Mouse (Mus musculus) cerebellum, adult 18-20 months (tissue): ENCODE data around the gene 2510039O18Rik.

ENCODE experiments used
- DNase-seq, 2 experiments: peaks; one replicate each; pipeline ENCODE4 v3.0.0; 2021

Gene 2510039O18Rik

DNA sequence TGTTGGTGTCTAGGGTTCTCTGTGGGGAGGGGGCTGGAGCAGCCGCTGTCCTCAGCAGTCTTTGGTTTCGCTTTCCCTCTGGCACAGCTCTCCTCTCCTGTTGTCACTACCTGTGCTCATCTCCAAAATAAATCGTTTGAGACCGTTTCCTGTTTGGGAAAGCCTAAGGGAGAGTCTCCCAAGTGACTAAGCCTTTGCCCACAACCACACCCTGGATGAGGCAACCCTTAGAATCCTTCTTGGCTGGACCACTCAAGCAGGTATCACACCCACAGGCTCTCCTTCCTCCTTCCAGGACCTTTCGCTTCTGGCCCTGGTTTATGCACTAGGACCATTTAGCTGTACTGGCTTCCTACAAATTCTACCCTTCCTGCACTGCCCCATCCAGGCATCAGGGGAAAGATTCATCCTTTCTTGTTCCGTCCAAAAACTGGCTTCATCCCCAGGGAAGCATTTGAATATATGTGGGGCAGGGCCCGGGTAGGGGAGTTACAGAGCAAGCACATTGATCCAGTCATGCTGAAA, 52.9 kb downstream of the 2510039O18Rik start:
- no peak for DNase-seq

DNA sequence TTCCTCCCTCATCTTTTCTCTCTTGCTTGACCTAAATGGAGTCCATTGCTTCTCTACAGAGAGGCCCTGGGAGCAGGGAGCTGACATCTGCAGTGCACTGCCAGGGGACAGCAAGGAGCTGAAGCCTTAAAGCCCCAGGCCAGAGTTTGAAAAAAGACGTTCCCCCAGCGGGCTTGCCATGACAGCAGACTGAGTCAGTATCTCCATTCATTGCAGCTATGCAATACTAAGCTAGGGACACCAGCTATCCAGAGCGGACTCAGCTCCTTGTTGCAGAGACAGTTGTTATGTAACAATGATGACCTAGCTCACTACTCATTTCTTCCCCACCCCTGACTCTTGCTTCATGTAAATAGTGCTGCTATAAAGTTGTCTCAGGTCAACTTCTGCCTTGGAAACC, 54.6 kb downstream of the 2510039O18Rik start:
- DNase-seq = no peak
